Mouse (Mus musculus) heart, adult 2 months (tissue): ENCODE data around the gene Lyzl4.

Experiments used
- CTCF ChIP-seq: fragments of 200-600 bp; IDR thresholded peaks from 2 replicates; pipeline ENCODE4 v1.8.1; 2022; ENCODE audit warnings: antibody characterized with exemption, mild to moderate bottlenecking, moderate library complexity
- POLR2A ChIP-seq: fragments of 200-500 bp; IDR thresholded peaks from 2 replicates; pipeline ENCODE4 v1.6.1; 2011; ENCODE audit warnings: mild to moderate bottlenecking, low read depth, low read length, control low read depth; ENCODE audit not compliant: insufficient read depth

DNA sequence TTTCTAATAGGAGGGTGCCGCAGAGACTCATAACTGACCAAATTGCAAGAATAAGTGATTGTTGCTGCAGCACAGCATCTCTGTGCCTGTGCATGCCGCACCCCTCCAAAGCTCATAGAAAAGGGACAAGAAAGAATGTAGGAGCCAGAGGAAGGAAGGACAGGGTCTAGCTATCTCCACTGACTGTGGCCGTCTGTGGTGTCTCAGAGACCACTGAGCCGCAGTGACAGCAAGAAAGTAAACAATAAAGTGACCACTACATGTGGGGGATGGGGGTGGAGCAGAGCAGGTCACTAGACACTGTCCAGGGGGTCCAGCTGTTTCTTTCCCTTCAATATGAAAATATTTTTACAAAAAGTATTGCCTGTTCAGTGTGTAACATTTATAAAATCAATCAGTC is 88.3 kb downstream of the Lyzl4 start:
- TF ChIP-seq CTCF (no peak), POLR2A (no peak)
